Mouse (Mus musculus): ENCODE measurements around the gene Abcb10.
A peak's percentile ranks its signal among the peaks of the same experiment; 100 is the strongest.
"Not testable (repeated sequence)": the region's sequence is repeated elsewhere in the genome, so short reads cannot be mapped to it uniquely, and the experiment has no call there.

The Abcb10 gene

GRCm38 (mm10) chr8:123980239-123980638 lies 2.7 kb downstream of the Abcb10 start:
- DNase-seq: no peak

- DNase-seq: no peak
Observed at GRCm38 (mm10) chr8:123978926-123979325, 4.0 kb downstream of the Abcb10 start.

- no peak for DNase-seq
Observed at GRCm38 (mm10) chr8:123978166-123978838, 4.6 kb downstream of the Abcb10 start.

DNA sequence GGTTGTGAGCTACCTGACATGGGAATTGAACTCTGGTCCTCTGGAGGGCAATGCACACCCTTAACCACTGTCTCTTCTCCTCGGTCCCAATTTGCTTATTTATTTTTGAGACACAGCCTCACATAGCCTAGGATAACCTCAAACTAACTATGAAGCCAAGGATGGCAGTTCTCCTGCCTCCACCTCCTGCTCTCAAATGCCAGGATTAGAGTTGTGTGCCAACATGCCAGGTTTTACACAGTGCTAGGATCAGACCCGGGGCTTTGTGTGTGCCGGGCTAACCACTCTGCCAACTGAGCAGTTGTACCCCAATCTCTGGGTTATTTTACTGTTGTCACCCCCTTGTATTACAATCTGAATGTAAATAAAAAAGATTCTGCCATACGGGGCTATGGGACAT lies 5.4 kb downstream of the Abcb10 start:
- no peak for DNase-seq

DNA sequence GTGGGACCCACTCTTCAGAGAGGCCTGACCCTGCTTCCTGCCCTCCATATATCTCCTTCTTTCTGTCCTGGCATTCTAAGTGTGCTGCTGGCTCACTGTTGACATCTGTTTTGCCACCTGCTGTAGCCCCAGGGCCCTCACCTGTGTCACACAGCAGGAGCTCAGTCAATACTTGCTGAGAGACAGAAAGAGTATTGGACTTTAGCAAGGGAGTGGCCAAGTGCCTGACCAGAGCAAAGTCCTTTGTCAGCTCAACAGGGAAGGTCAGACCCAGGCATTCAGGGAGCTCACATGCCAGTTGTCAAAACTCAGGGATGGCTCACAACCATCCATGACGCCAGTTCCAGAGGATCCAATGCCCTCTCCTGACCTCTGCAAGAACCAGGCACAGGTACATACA lies 9.4 kb downstream of the Abcb10 start:
- no peak for DNase-seq

GRCm38 (mm10) chr8:123966896-123967295 lies 16.0 kb downstream of the Abcb10 start:
- peak in 1 of 2 experiments; percentile 14 for DNase-seq

- no peak for DNase-seq
Observed at GRCm38 (mm10) chr8:123961371-123961770, 21.6 kb downstream of the Abcb10 start.

GRCm38 (mm10) chr8:123960556-123960955 lies 22.4 kb downstream of the Abcb10 start:
- DNase-seq: not testable (repeated sequence)

DNA sequence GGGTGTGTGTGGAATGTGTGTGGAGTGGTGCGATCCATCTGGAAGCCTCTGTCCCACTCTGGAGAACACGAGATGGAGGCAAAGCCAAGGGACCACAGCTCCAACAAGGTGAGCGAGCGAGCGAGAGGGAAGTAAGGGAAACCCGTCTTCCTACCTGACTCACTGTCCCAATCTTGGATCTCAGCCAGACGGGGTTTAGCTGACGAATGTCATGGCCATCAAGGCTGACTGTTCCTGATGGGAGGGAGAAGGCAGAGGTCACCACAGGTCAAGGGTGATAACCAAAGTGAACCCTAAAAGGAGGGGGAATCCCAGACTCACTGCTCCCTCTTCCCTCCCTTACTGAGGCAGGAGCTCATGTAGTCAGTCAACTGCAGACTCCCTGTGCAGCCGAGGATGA lies 22.9 kb downstream of the Abcb10 start:
- DNase-seq: no peak

DNA sequence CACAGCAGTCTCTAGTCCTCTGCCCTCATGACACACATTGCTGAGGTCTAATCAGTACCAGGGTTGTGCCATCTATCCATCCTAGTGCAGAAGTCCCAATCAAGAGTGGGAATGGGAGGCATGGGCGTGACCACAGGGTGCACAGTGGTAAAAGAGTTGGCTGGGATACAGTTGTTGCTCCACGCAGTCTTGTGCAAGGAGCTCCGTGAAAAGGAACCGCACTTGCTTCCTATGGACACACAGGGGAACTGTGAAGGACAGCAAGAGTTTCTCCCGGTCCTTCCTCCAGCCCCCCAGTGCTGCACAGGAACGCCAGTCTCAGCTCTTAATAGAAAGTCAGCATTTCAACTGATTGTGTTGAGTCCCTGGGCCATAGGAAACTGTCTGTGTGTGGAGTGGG lies 23.4 kb downstream of the Abcb10 start:
- DNase-seq: no peak

DNA sequence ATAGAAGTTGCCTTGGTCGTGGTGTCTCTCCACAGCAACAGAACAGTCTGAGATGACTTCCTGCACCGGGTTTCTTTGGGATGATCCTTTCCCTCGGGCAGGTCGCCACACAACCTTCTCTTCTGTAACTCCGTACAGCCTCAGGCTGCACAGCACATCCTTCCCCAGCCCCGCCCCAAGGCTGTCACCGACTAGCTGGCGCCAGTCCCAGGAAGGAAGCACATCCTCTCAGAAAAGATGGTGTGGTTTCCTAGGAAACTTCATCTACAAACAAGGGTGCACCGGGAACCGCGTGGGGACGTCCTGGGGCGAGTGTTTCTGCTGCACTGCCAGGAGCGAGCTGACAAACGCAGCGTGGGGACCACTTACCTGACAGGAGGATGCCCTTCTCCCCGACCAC lies 24.8 kb downstream of the Abcb10 start:
- no peak for DNase-seq

DNA sequence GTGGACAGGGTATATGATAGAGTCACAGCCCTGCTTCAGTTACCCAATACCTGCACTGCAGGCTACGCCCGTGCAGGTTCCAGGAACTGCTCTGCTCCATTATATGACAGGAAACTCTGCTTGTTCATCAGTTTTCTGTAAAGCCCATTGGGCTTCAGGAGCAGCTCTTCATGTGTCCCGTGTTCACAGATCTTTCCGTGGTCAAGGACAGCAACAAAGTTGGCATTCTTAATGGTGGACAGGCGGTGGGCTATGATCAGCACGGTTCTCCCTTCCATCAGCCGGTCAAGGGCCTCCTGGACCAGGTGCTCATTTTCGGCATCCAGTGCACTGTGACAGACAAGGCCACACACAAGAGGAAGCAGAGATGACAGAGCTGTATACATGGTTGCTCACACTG lies 28.7 kb downstream of the Abcb10 start:
- DNase-seq: peak; percentile 51 to 53

DNA sequence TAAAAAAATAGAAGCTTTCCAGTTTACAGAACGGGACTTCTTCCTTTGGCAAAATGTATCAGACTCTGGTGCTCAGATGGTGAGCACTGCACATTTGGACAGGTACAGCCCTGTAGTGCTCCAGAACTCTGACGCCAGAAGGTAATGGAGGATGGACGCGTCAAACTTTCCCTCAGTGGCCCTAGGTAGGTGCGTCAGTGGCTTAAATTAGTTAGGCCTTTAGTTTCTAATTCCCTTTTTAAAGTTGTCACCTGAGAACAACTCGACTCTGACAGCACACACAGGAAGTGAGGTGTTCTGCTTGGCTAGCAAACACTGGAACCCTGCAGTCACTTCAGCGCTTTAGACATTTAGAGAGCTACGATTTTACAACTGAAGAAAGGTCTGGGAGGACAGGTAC lies 29.2 kb downstream of the Abcb10 start:
- DNase-seq: peak; percentile 60 to 70

GRCm38 (mm10) chr8:123950077-123950802 lies 32.7 kb downstream of the Abcb10 start:
- DNase-seq: peak; percentile 80 to 84

DNA sequence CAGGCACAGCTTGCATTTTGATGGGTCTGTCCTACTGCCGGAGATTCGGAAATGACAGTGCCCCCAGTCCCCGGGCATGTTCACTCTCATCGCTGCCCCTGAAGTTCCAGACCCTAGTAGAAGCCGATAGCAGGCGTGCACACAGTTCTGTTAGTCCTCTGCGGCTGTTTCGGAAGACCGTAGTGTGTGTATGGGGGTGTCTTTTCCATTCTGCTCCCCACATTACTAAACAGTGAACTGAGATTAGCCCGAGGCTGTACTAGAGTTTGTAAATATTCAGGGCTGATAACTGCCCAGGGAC lies 33.3 kb downstream of the Abcb10 start:
- DNase-seq: no peak

- peak; percentile 100 for DNase-seq
Observed at GRCm38 (mm10) chr8:123948942-123949685, 33.8 kb downstream of the Abcb10 start, which contains the start of gene Nup133. Gene Nup133, minus strand, starts transcription at chr8:123949265.

- DNase-seq: no peak
Observed at GRCm38 (mm10) chr8:123929026-123929425, 53.9 kb downstream of the Abcb10 start.

DNA sequence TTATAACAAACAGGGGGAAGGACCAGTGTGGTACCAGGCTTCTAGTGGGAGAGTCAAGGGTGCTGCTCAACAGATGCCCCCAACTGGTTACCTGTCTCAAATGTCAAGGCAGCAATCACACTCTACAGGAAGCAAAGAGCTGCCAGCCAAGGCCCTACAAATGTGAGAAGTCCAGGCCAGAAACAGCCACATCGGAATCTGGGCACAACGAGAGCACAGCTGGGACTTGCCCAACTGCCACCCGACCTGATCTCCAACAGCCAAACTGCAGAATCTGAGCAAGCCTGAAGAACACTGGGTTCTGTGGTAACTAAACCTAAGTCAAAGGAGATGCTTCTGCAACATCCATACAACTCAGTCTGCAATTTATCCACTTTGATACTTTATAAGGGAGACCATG lies 57.3 kb downstream of the Abcb10 start:
- DNase-seq: no peak

- DNase-seq: peak; percentile 87 to 90
Observed at GRCm38 (mm10) chr8:123924719-123925118, 58.2 kb downstream of the Abcb10 start.

- DNase-seq: no peak
Observed at GRCm38 (mm10) chr8:123914635-123915034, 68.3 kb downstream of the Abcb10 start.

DNA sequence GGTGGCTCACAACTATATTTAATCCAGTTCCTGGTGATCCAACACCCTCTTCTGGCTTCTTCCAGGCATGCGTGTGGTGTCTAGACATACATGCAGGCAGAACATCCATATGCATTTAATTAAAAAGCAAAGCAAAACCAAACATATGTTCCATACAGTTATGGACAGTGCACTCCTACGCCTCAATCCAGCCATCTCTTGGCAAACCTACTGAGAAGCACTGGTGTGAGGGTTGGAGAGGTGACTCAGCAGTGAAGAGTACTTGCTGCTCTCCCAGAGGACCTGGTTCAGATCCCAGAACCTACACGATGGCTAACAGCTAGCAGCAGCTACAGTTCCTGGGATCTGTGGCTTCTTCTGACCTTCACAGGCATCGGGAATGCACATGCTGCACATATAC lies 70.7 kb downstream of the Abcb10 start:
- DNase-seq: no peak

DNA sequence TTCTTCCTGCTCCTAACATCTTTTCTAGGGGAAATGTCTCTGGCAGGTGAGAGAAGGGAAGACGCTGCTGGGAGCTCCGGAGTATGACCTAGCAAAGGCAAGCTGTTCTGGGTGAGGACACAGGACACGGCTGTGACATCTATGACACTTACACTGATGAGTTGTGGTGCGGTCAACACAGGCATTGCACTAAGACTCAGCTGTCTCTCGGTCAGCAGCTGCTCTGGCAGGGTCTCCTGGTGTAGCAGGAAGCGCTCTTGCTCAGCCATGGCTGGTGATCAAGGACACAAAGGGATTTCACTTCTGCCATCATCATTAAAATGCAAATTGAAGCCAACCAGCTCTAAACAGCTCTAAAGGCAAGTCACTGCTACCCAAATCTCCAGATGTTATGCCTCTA lies 75.3 kb downstream of the Abcb10 start:
- DNase-seq: no peak

GRCm38 (mm10) chr8:123902653-123903052 lies 80.3 kb downstream of the Abcb10 start:
- DNase-seq: no peak

All from B cell, adult 2 months (primary cell).